Mouse (Mus musculus) limb, embryonic 13.5 days (tissue): ENCODE measurements around the gene Spon1. TPM values are rescaled to one million over a fixed set of nuclear protein-coding genes. Genes with fewer than 3 reads are reported as not detected.

Experiments
- ATAC-seq: fragments of 200-750 bp; cut with Nextera tagmentation; 2 replicates; pipeline ENCODE4 v1.8.0; 2017; ENCODE audit warnings: low read depth, moderate number of reproducible peaks, moderate TSS enrichment; ENCODE audit not compliant: low FRiP score
- H3K27ac ChIP-seq: fragments of 300-500 bp; sonication (generic); 2 replicates; pipeline ENCODE4 v1.5.1; 2015; ENCODE audit warnings: inconsistent platforms, mild to moderate bottlenecking, moderate library complexity
- H3K27me3 ChIP-seq: fragments of 300-500 bp; sonication (generic); 2 replicates; pipeline ENCODE4 v1.6.1; 2015; ENCODE audit warnings: mild to moderate bottlenecking, inconsistent platforms
- H3K36me3 ChIP-seq: fragments of 300-500 bp; sonication (generic); 2 replicates; pipeline ENCODE4 v1.6.1; 2015; ENCODE audit warnings: inconsistent platforms, mild to moderate bottlenecking, moderate library complexity
- H3K4me1 ChIP-seq: fragments of 300-500 bp; sonication (generic); 2 replicates; pipeline ENCODE4 v1.6.1; 2015; ENCODE audit warnings: inconsistent platforms
- H3K4me2 ChIP-seq: fragments of 300-500 bp; sonication (generic); replicated peaks from 2 replicates; pipeline ENCODE4 v1.6.1; 2015; ENCODE audit warnings: inconsistent platforms, mild to moderate bottlenecking, moderate library complexity
- H3K4me3 ChIP-seq: fragments of 300-500 bp; sonication (generic); 2 replicates; pipeline ENCODE4 v1.5.1; 2015; ENCODE audit warnings: moderate library complexity, mild to moderate bottlenecking, inconsistent platforms
- H3K9ac ChIP-seq: fragments of 300-500 bp; sonication (generic); 2 replicates; pipeline ENCODE4 v1.6.1; 2015; ENCODE audit warnings: mild to moderate bottlenecking, inconsistent platforms
- H3K9me3 ChIP-seq: fragments of 300-500 bp; sonication (generic); 2 replicates; pipeline ENCODE4 v1.6.1; 2016; ENCODE audit warnings: inconsistent platforms
- WGBS: fragments of 180-500 bp; shearing (Covaris S2); methylation state at CpG from one replicate; pipeline ENCODE4 v1.1.7; 2015; 5-methylcytosine and 5-hydroxymethylcytosine counted together
- polyA plus RNA-seq: library from polyadenylated mRNA; unstranded; fragments of >200 nt; fragmentation: Nextera tagmentation; extraction: Ambion mirVana; gene quantifications from 2 replicates; pipeline ENCODE4 v1.2.1, GENCODE M21; 2015

Spon1 gene
- polyA plus RNA-seq, 1 experiment from 2014 or later = 9.9 TPM

DNA sequence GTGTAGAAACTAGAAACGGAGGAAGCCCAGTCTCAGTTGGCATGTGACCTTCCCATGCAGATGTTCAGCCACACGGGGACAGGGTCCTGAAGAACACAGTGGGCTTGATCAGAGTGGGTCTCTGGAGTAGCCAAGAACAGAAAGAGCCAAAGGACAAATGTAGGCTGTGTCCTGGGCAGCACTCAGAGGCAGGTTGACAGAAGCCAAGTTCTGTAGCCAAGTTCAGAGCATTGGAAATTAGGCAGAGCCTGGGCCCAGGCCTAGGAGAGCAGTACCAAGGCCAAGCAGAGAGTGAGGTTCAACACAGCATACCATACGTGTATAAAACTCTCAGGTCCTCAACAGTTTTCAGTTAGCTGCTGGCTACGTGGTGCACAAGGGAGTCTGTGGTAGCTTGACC, 153.7 kb downstream of the Spon1 start:
- 80% methylated on average over 4 of the region's 4 CpGs for WGBS
- H3K9me3 ChIP-seq = no peaks in the 10 kb centered on the region
- no peaks in the 10 kb centered on the region for H3K27me3 ChIP-seq
- no peak overlapping the region for H3K9ac ChIP-seq
- H3K36me3 ChIP-seq = no peaks in the 10 kb centered on the region
- no peak overlapping the region for H3K4me2 ChIP-seq
- no peak for ATAC-seq
- H3K27ac ChIP-seq = no peak overlapping the region
- H3K4me3 ChIP-seq = no peak overlapping the region
- H3K4me1 ChIP-seq = no peaks in the 10 kb centered on the region

DNA sequence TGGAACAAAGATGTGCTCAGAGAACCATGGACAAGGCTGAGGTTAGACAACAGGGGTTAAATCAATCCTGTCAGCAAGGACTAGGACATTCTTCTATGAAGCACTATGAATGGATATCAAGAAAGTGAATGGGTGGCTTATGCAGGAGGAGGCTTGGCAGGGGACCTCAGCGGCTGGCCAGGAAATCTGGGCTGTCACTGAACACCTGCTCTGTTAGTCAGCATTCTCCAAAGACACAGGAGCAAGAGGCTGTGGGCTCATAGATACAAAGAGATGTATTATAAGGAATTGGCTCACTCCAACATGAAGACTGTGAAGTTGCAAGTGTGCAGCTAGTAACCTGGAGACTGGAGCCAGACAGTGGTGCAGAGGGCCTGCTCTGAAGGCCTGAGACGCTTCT, 154.3 kb downstream of the Spon1 start:
- Histone ChIP-seq H3K4me2 (no peak overlapping the region), H3K9me3 (no peaks in the 10 kb centered on the region), H3K9ac (no peak overlapping the region), H3K4me1 (no peaks in the 10 kb centered on the region), H3K27me3 (no peaks in the 10 kb centered on the region), H3K27ac (no peak overlapping the region), H3K36me3 (no peaks in the 10 kb centered on the region), H3K4me3 (no peak overlapping the region)
- 75% methylated on average over 2 of the region's 2 CpGs for WGBS
- no peak for ATAC-seq

DNA sequence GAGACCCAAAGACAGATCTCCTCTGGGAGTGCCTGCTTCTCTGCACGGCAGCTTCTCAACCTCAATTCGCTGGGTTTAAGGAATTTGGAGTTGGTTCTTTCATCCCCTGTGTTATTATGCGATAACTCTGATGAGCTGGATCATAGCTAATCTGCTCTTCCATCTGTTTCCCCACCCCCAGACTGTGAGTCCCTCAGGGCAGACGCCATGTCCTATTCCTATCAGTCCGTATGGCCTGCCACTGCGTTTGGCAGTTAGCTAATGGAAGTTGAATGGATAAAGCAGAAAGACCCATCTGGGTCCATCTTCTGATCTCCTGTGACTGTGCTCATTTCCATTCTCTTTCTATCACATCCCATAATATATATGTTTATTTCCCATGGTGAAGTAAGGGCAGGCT, 158.8 kb downstream of the Spon1 start:
- Histone ChIP-seq H3K4me1 (no peaks in the 10 kb centered on the region), H3K4me3 (no peak overlapping the region), H3K4me2 (no peak overlapping the region), H3K27ac (no peak overlapping the region), H3K9me3 (no peaks in the 10 kb centered on the region), H3K27me3 (no peaks in the 10 kb centered on the region), H3K36me3 (no peaks in the 10 kb centered on the region), H3K9ac (no peak overlapping the region)
- WGBS = 85% methylated on average over 6 of the region's 6 CpGs
- no peak for ATAC-seq

DNA sequence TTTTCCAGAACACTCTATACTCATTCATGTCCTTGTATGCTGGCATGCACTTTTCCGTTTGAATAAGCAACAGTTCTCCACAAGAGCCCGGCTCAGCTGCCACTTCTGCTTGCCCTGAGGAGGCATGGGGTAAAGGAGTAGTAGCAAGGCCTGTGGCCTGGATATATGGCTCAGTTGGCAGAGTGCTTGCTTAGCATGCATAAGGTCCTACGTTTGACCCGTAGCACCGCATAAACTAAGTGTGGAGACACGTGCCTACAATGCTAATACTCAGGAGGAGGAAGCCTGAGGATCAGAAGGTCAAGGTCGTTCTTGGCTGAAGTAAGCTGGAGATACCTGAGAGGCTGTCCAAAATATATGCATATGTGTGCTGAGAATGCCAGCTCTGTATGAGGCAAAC, 185.1 kb downstream of the Spon1 start:
- Histone ChIP-seq H3K4me1 (no peaks in the 10 kb centered on the region), H3K36me3 (no peaks in the 10 kb centered on the region), H3K9ac (no peak overlapping the region), H3K27ac (no peak overlapping the region), H3K4me2 (no peak overlapping the region), H3K27me3 (no peaks in the 10 kb centered on the region), H3K9me3 (no peaks in the 10 kb centered on the region), H3K4me3 (no peak overlapping the region)
- no peak for ATAC-seq
- 77% methylated on average over 7 of the region's 7 CpGs for WGBS

DNA sequence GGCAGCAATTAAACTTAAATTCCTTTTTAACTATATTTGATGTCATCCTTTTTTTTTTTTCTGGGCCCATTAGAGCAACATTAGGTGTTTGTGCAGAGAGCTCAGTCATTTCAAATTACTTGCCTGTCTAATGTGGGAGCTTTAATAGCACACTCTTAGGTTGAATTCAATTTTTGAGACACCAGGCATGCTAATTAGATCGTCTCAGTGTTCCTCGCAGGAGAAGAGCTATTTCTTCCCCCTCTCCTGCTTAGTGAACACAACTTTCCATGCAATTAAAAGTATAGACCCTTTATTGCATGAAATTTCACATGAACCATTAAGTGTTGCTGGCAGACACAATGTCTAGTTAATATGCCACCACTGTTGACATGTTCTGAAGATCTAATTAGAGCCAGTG, 189.6 kb downstream of the Spon1 start:
- Histone ChIP-seq H3K4me2 (no peak overlapping the region), H3K4me1 (no peaks in the 10 kb centered on the region), H3K9me3 (no peaks in the 10 kb centered on the region), H3K27me3 (no peaks in the 10 kb centered on the region), H3K4me3 (no peak overlapping the region), H3K36me3 (no peaks in the 10 kb centered on the region), H3K9ac (no peak overlapping the region), H3K27ac (no peak overlapping the region)
- ATAC-seq = no peak
- 76% methylated on average over 2 of the region's 2 CpGs for WGBS

DNA sequence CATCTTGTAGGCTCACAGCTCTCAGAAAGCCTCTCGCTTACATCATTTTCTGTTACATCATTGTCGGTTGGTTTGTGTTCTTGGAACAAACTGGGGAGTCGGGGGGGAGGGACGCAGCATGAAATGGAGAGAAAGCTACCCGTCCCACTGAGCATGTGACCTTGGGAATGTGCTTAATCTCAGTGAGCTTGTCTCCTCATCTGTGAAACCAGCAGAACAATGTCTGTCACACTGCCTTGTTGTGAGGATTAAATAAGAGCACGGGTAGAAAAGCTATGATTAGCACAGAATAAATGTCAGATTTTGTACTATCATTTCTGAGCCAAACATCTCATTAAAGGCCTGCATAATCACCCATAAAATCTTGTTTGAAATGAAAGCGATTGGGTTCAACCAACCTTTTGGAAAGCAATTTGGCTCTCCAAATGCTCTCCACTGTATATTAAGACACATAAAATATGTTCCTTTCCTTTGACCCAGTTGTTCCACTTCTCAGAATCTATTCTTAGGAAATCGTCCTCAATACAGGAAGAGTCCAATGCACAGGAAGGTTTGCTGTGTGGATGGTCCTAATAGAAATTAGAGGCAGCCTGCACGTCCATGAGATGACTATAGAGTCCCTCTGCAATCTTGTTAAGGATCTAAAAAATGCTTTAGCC, 195.2 kb downstream of the Spon1 start:
- H3K4me3 ChIP-seq = no peak overlapping the region
- peaks cover 4% of the 10 kb centered on the region for H3K4me1 ChIP-seq
- H3K9ac ChIP-seq = no peak overlapping the region
- no peak overlapping the region for H3K4me2 ChIP-seq
- H3K9me3 ChIP-seq = no peaks in the 10 kb centered on the region
- no peak overlapping the region for H3K27ac ChIP-seq
- no peaks in the 10 kb centered on the region for H3K27me3 ChIP-seq
- WGBS = 86% methylated on average over 9 of the region's 9 CpGs
- no peaks in the 10 kb centered on the region for H3K36me3 ChIP-seq
- no peak for ATAC-seq

DNA sequence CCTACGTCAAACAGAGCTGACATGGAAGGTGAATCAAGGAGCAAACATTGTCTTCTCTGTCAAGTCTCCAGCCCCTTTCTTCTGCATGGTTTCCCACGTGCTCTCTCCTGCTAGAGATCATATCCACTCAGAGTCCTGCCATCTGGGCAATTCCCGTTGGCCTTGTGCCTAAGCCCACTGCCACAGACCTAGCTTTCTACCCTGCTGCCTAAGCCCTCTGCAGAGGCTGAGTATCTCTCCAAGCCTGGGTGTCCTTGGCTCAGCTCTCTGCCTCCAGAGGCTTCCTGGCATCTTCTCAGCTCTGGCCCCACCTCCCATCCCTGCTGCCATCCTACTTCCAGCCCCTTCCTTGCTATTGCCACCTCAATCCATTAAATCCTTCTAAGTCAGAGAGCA, 195.7 kb downstream of the Spon1 start:
- Histone ChIP-seq H3K4me2 (no peak overlapping the region), H3K4me3 (no peak overlapping the region), H3K27ac (no peak overlapping the region), H3K4me1 (peaks cover 4% of the 10 kb centered on the region), H3K9ac (no peak overlapping the region; the same call in 1 of the 2 replicates), H3K36me3 (no peaks in the 10 kb centered on the region), H3K9me3 (no peaks in the 10 kb centered on the region), H3K27me3 (no peaks in the 10 kb centered on the region)
- no peak for ATAC-seq
- 88% methylated on average over 3 of the region's 3 CpGs for WGBS

DNA sequence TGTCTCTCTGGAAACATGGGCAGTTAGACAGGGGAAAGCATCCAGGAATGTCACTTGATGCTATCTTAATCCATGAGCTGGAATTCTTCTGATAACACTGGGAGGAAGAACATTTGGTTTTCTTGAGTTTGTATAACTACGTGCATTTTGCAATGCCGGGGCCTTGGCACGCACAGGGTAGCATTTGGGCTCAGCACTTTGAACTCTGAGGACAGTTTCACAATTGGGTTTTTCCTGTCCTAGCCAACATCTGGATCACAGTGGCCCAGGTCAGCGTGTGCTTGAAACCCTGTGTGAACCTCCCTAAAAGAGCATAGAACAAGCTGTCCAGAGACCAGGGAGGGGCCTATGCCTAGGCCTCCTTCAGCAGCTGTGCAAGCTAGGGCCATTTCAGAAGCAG, 196.3 kb downstream of the Spon1 start:
- WGBS = 79% methylated on average over 4 of the region's 4 CpGs
- no peak for ATAC-seq

DNA sequence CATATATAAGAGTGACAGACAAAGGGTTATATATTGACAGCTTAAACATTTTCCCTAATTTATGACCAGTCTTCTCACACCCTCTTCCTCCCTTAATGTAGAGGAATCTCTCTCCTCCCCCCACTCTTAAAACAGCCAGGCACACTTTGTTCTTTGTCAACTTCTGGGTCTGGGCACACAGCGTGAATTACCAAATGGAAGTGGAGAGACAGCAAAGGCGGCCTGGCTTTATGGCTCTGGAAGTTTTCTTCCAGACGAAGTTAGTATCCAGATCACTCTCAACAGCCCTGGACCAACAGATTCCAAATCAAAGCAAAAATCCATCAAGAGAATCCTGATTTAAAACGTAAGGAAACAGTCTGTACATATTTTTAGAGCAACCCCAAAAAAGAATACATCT, 198.0 kb downstream of the Spon1 start:
- H3K9me3 ChIP-seq = no peaks in the 10 kb centered on the region
- H3K27me3 ChIP-seq = no peaks in the 10 kb centered on the region
- H3K9ac ChIP-seq = no peak overlapping the region
- 27% methylated on average over 4 of the region's 4 CpGs for WGBS
- no peak overlapping the region for H3K4me2 ChIP-seq
- no peak overlapping the region for H3K27ac ChIP-seq
- peaks cover 4% of the 10 kb centered on the region for H3K4me1 ChIP-seq
- H3K4me3 ChIP-seq = no peak overlapping the region
- no peaks in the 10 kb centered on the region for H3K36me3 ChIP-seq
- no peak for ATAC-seq

More for the DNA sequence above, 196.3 kb downstream of the Spon1 start:
- Histone ChIP-seq H3K9me3 (no peaks in the 10 kb centered on the region), H3K4me2 (no peak overlapping the region), H3K4me1 (peaks cover 4% of the 10 kb centered on the region), H3K9ac (no peak overlapping the region), H3K27ac (no peak overlapping the region), H3K4me3 (no peak overlapping the region), H3K27me3 (no peaks in the 10 kb centered on the region), H3K36me3 (no peaks in the 10 kb centered on the region)

DNA sequence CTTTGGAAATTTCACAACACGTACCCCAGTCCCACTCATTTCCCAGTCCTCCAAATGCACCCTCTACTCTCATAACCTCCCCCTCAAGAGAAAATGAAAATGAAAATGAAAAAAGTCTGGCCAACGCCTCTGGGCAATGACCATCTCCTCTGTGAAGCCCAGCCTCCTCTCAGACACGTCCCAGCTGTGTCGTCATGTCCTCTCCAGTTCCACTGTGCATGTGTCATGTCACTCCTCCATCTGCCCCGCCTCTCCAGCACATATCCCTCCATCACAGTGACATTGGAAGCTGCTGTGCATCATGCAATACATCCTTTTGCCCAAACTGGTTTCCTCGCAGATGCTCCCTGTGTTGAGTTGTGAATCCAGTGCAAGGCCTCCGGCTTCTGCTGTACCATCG, 199.8 kb downstream of the Spon1 start:
- H3K27ac ChIP-seq = no peak overlapping the region
- WGBS = 90% methylated on average over 8 of the region's 8 CpGs
- ATAC-seq = no peak

DNA sequence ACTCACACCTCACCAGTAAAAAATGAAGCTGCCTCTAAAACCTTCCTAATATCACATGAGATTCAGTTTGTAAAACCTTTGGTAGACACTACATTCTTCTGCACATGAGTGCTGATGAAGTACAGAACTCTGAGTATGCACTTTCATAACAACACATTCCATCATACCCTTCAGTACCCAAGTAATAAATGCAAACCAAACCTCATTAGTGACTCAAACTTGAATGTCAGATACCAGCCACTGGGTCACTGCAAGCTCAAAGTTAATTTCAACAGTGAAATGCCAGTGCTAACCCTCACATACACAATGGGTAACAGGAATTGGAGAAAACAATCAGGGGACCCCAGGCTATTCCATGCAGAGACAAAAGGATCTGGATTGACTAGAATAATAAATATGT, 203.4 kb downstream of the Spon1 start:
- ATAC-seq = no peak
- no peak overlapping the region for H3K4me3 ChIP-seq
- no peaks in the 10 kb centered on the region; the same call in 1 of the 2 replicates for H3K4me1 ChIP-seq
- no peaks in the 10 kb centered on the region for H3K27me3 ChIP-seq
- H3K27ac ChIP-seq = no peak overlapping the region
- H3K9ac ChIP-seq = no peak overlapping the region
- peaks cover 14% of the 10 kb centered on the region for H3K9me3 ChIP-seq
- no peaks in the 10 kb centered on the region for H3K36me3 ChIP-seq
- H3K4me2 ChIP-seq = no peak overlapping the region

More for the DNA sequence above, 199.8 kb downstream of the Spon1 start:
- no peak overlapping the region for H3K9ac ChIP-seq
- no peaks in the 10 kb centered on the region for H3K36me3 ChIP-seq
- H3K27me3 ChIP-seq = no peaks in the 10 kb centered on the region
- no peak overlapping the region for H3K4me2 ChIP-seq
- H3K4me3 ChIP-seq = no peak overlapping the region
- no peaks in the 10 kb centered on the region for H3K9me3 ChIP-seq
- H3K4me1 ChIP-seq = peaks cover 4% of the 10 kb centered on the region

DNA sequence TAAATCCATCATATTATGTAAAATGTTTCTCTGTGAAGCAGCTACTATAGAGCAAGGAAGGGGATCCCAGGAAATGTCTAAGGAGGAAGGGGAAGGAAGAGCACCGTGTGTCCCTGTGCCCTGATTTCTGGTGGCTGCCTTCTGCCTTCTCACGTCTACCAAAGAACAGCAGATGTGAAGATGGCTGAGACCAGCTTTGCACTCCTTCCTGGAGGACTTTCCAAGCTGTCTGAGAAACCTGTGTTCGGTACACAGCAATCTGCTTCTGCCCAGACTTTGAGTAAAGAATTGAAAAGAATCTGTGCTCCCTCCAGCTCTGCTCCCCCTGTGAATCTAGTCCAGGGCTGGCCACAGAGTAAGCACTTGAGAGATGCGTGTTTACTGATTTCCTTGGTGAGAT, 206.7 kb downstream of the Spon1 start:
- no peak for ATAC-seq
- no peaks in the 10 kb centered on the region for H3K27me3 ChIP-seq
- no peaks in the 10 kb centered on the region for H3K4me1 ChIP-seq
- H3K9ac ChIP-seq = no peak overlapping the region
- H3K27ac ChIP-seq = no peak overlapping the region
- H3K4me3 ChIP-seq = no peak overlapping the region
- WGBS = 87% methylated on average over 4 of the region's 4 CpGs
- H3K4me2 ChIP-seq = no peak overlapping the region
- H3K9me3 ChIP-seq = peaks cover 14% of the 10 kb centered on the region
- no peaks in the 10 kb centered on the region for H3K36me3 ChIP-seq

DNA sequence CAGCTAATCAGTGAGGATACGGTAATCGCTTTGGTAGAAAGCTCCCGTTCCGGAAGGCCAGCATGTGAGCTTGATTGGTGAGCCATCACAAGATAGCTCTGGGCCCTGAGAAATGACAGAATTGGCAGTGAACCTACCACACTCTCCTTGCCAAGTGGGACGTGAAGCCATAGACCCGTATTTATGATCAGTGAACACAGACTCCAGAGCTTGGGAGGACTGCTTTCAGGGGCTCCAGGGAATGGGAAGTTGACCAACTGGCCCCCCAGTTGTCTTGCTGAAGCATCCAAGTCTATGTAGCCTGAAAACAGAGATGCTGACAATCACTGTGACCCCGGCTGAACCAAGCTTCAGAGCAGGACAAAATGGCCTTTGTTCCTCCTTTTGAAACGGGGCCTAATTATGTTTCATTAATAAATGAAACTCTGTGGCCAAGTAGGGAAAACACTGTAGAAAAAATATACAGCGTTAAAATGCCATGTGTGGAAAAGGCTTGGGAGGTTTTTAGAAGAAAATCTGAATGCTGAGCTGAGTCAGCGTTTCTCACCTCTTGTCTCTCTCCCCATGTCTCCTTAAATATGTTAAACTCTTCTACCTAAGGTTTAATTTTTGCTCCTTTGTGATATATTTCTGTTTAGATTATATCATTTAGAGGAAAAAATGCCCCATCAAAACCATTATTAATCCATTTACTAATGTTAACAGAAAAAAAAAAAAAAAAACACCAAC, 220.8 kb downstream of the Spon1 start:
- Histone ChIP-seq H3K9ac (no peak overlapping the region), H3K4me1 (no peaks in the 10 kb centered on the region), H3K4me3 (no peak overlapping the region), H3K27me3 (no peaks in the 10 kb centered on the region), H3K36me3 (no peaks in the 10 kb centered on the region), H3K27ac (no peak overlapping the region), H3K4me2 (no peak overlapping the region), H3K9me3 (peaks cover 9% of the 10 kb centered on the region; the same call in 1 of the 2 replicates)
- WGBS = 84% methylated on average over 10 of the region's 10 CpGs
- no peak for ATAC-seq
